Mouse (Mus musculus): Measurements from ENCODE around the gene Magi1.

Gene Magi1

GRCm38 (mm10) chr6:94116434-94117432, 167.0 kb downstream of the Magi1 start:
- DNase-seq (ENCODE audit: low read depth, low spot score) = no peak

GRCm38 (mm10) chr6:94111833-94112232, 171.9 kb downstream of the Magi1 start:
- no peak for DNase-seq (ENCODE audit: low read depth, low spot score)

- peak; percentile 4 for DNase-seq (ENCODE audit: low read depth, low spot score)
Observed at GRCm38 (mm10) chr6:94107401-94108107, 176.2 kb downstream of the Magi1 start.

- DNase-seq (ENCODE audit: low read depth, low spot score) = no peak
Observed at GRCm38 (mm10) chr6:94103581-94103980, 180.1 kb downstream of the Magi1 start.

GRCm38 (mm10) chr6:94101256-94101655, 182.5 kb downstream of the Magi1 start:
- DNase-seq (ENCODE audit: low read depth, low spot score) = no peak

GRCm38 (mm10) chr6:94094924-94095685, 188.6 kb downstream of the Magi1 start:
- DNase-seq (ENCODE audit: low read depth, low spot score) = no peak

- no peak for DNase-seq (ENCODE audit: low read depth, low spot score)
Observed at GRCm38 (mm10) chr6:94092969-94093597, 190.6 kb downstream of the Magi1 start.

GRCm38 (mm10) chr6:94092500-94092899, 191.2 kb downstream of the Magi1 start:
- no peak for DNase-seq (ENCODE audit: low read depth, low spot score)

GRCm38 (mm10) chr6:94086855-94087254, 196.9 kb downstream of the Magi1 start:
- DNase-seq (ENCODE audit: low read depth, low spot score) = no peak

- no peak for DNase-seq (ENCODE audit: low read depth, low spot score)
Observed at GRCm38 (mm10) chr6:94084752-94085151, 199.0 kb downstream of the Magi1 start.

GRCm38 (mm10) chr6:94083459-94083858, 200.3 kb downstream of the Magi1 start:
- DNase-seq (ENCODE audit: low read depth, low spot score) = no peak

GRCm38 (mm10) chr6:94080933-94081545, 202.7 kb downstream of the Magi1 start:
- DNase-seq (ENCODE audit: low read depth, low spot score) = peak; percentile 47

GRCm38 (mm10) chr6:94078934-94079333, 204.8 kb downstream of the Magi1 start:
- no peak for DNase-seq (ENCODE audit: low read depth, low spot score)

GRCm38 (mm10) chr6:94077013-94077412, 206.7 kb downstream of the Magi1 start:
- no peak for DNase-seq (ENCODE audit: low read depth, low spot score)

GRCm38 (mm10) chr6:94075990-94076389, 207.7 kb downstream of the Magi1 start:
- no peak for DNase-seq (ENCODE audit: low read depth, low spot score)

GRCm38 (mm10) chr6:94075228-94075627, 208.5 kb downstream of the Magi1 start:
- no peak for DNase-seq (ENCODE audit: low read depth, low spot score)

- no peak for DNase-seq (ENCODE audit: low read depth, low spot score)
Observed at GRCm38 (mm10) chr6:94071676-94072075, 212.0 kb downstream of the Magi1 start.

GRCm38 (mm10) chr6:94070702-94071101, 213.0 kb downstream of the Magi1 start:
- peak; percentile 7 for DNase-seq (ENCODE audit: low read depth, low spot score)

- no peak for DNase-seq (ENCODE audit: low read depth, low spot score)
Observed at GRCm38 (mm10) chr6:94069421-94069820, 214.3 kb downstream of the Magi1 start.

- no peak for DNase-seq (ENCODE audit: low read depth, low spot score)
Observed at GRCm38 (mm10) chr6:94067741-94068450, 215.8 kb downstream of the Magi1 start.

Measured in skeletal muscle tissue, adult 2 months (tissue).